Mouse (Mus musculus): ENCODE measurements around the gene Stk32c. TPM values are rescaled to one million over a fixed set of nuclear protein-coding genes. Genes with fewer than 3 reads are reported as not detected.

The Stk32c gene
- polyA plus RNA-seq, 1 experiment, result 22.6 TPM

GRCm38 (mm10) chr7:139217046-139217445 is 3.9 kb upstream of the Stk32c start:
- WGBS, result 84% methylated on average over 7 of the region's 7 CpGs
- DNase-seq, result no peak
- no peak overlapping the region for H3K27ac ChIP-seq (ENCODE audit: insufficient read depth, low read length)
- TF ChIP-seq CTCF (IDR thresholded peaks at IDR 0.05; ENCODE audit: borderline replicate concordance, insufficient read depth, low read depth, low read length) (no peak), POLR2A (IDR thresholded peaks at IDR 0.05; ENCODE audit: borderline replicate concordance, insufficient read depth, low read length) (no peak)
- no peaks in the 10 kb centered on the region for H3K27me3 ChIP-seq (ENCODE audit: control insufficient read depth, insufficient read depth, low read length)
- H3K4me3 ChIP-seq (replicated peaks; ENCODE audit: insufficient read depth, low read depth, low read length), result no peak overlapping the region
- H3K4me1 ChIP-seq (ENCODE audit: control insufficient read depth, insufficient read depth, low read length), result 0 out of 2 replicates have a peak, but pooled peaks cover 5% of the 10 kb centered on the region

GRCm38 (mm10) chr7:139216464-139216863 is 3.4 kb upstream of the Stk32c start:
- H3K27ac ChIP-seq (ENCODE audit: insufficient read depth, low read length), result no peak overlapping the region
- H3K27me3 ChIP-seq (ENCODE audit: control insufficient read depth, insufficient read depth, low read length), result no peaks in the 10 kb centered on the region
- no peak for DNase-seq
- no peak overlapping the region for H3K4me3 ChIP-seq (replicated peaks; ENCODE audit: insufficient read depth, low read depth, low read length)
- TF ChIP-seq CTCF (IDR thresholded peaks at IDR 0.05; ENCODE audit: borderline replicate concordance, insufficient read depth, low read depth, low read length) (no peak), POLR2A (IDR thresholded peaks at IDR 0.05; ENCODE audit: borderline replicate concordance, insufficient read depth, low read length) (no peak)
- WGBS, result 78% methylated on average over 9 of the region's 9 CpGs
- H3K4me1 ChIP-seq (ENCODE audit: control insufficient read depth, insufficient read depth, low read length), result 0 out of 2 replicates have a peak, but pooled peaks cover 5% of the 10 kb centered on the region

- Histone ChIP-seq H3K4me3 (replicated peaks; ENCODE audit: insufficient read depth, low read depth, low read length) (no peak overlapping the region), H3K27ac (ENCODE audit: insufficient read depth, low read length) (no peak overlapping the region), H3K27me3 (ENCODE audit: control insufficient read depth, insufficient read depth, low read length) (no peaks in the 10 kb centered on the region), H3K4me1 (ENCODE audit: control insufficient read depth, insufficient read depth, low read length) (0 out of 2 replicates have a peak, but pooled peaks cover 5% of the 10 kb centered on the region)
- 87% methylated on average over 7 of the region's 7 CpGs for WGBS
- TF ChIP-seq POLR2A (IDR thresholded peaks at IDR 0.05; ENCODE audit: borderline replicate concordance, insufficient read depth, low read length) (no peak), CTCF (IDR thresholded peaks at IDR 0.05; ENCODE audit: borderline replicate concordance, insufficient read depth, low read depth, low read length) (no peak)
- DNase-seq, result no peak
Observed at GRCm38 (mm10) chr7:139215946-139216345, 2.8 kb upstream of the Stk32c start.

- Histone ChIP-seq H3K27me3 (ENCODE audit: control insufficient read depth, insufficient read depth, low read length) (no peaks in the 10 kb centered on the region), H3K27ac (ENCODE audit: insufficient read depth, low read length) (no peak overlapping the region), H3K4me1 (ENCODE audit: control insufficient read depth, insufficient read depth, low read length) (0 out of 2 replicates have a peak, but pooled peaks cover 5% of the 10 kb centered on the region), H3K4me3 (replicated peaks; ENCODE audit: insufficient read depth, low read depth, low read length) (no peak overlapping the region)
- DNase-seq, result no peak
- WGBS, result 64% methylated on average over 1 of the region's 1 CpGs
- TF ChIP-seq POLR2A (IDR thresholded peaks at IDR 0.05; ENCODE audit: borderline replicate concordance, insufficient read depth, low read length), result no peak
- TF ChIP-seq CTCF (IDR thresholded peaks at IDR 0.05; ENCODE audit: borderline replicate concordance, insufficient read depth, low read depth, low read length), result no peak
Observed at GRCm38 (mm10) chr7:139215516-139215915, 2.4 kb upstream of the Stk32c start.

- DNase-seq, result no peak
- Histone ChIP-seq H3K27ac (ENCODE audit: insufficient read depth, low read length) (no peak overlapping the region), H3K4me3 (replicated peaks; ENCODE audit: insufficient read depth, low read depth, low read length) (no peak overlapping the region), H3K4me1 (ENCODE audit: control insufficient read depth, insufficient read depth, low read length) (0 out of 2 replicates have a peak, but pooled peaks cover 5% of the 10 kb centered on the region), H3K27me3 (ENCODE audit: control insufficient read depth, insufficient read depth, low read length) (no peaks in the 10 kb centered on the region)
- TF ChIP-seq CTCF (IDR thresholded peaks at IDR 0.05; ENCODE audit: borderline replicate concordance, insufficient read depth, low read depth, low read length) (no peak), POLR2A (IDR thresholded peaks at IDR 0.05; ENCODE audit: borderline replicate concordance, insufficient read depth, low read length) (no peak)
- 73% methylated on average over 14 of the region's 14 CpGs for WGBS
Observed at GRCm38 (mm10) chr7:139214596-139215340, 1.7 kb upstream of the Stk32c start.

GRCm38 (mm10) chr7:139214160-139214559 is 1.1 kb upstream of the Stk32c start:
- 63% methylated on average over 3 of the region's 3 CpGs for WGBS
- H3K4me3 ChIP-seq (replicated peaks; ENCODE audit: insufficient read depth, low read depth, low read length), result no peak overlapping the region
- H3K27me3 ChIP-seq (ENCODE audit: control insufficient read depth, insufficient read depth, low read length), result no peaks in the 10 kb centered on the region
- no peak for DNase-seq
- no peak overlapping the region for H3K27ac ChIP-seq (ENCODE audit: insufficient read depth, low read length)
- TF ChIP-seq POLR2A (IDR thresholded peaks at IDR 0.05; ENCODE audit: borderline replicate concordance, insufficient read depth, low read length) (no peak), CTCF (IDR thresholded peaks at IDR 0.05; ENCODE audit: borderline replicate concordance, insufficient read depth, low read depth, low read length) (no peak)
- 0 out of 2 replicates have a peak, but pooled peaks cover 2% of the 10 kb centered on the region for H3K4me1 ChIP-seq (ENCODE audit: control insufficient read depth, insufficient read depth, low read length)

- TF ChIP-seq POLR2A (IDR thresholded peaks at IDR 0.05; ENCODE audit: borderline replicate concordance, insufficient read depth, low read length) (no peak), CTCF (IDR thresholded peaks at IDR 0.05; ENCODE audit: borderline replicate concordance, insufficient read depth, low read depth, low read length) (no peak)
- no peaks in the 10 kb centered on the region for H3K27me3 ChIP-seq (ENCODE audit: control insufficient read depth, insufficient read depth, low read length)
- no peaks in the 10 kb centered on the region for H3K4me1 ChIP-seq (ENCODE audit: control insufficient read depth, insufficient read depth, low read length)
- H3K4me3 ChIP-seq (replicated peaks; ENCODE audit: insufficient read depth, low read depth, low read length), result peak overlapping the region; percentile 81
- 42% methylated on average over 3 of the region's 3 CpGs for WGBS
- no peak overlapping the region for H3K27ac ChIP-seq (ENCODE audit: insufficient read depth, low read length)
- DNase-seq, result no peak
Observed at GRCm38 (mm10) chr7:139213751-139214150, 644 bp upstream of the Stk32c start.

GRCm38 (mm10) chr7:139211761-139212160 is 1.3 kb downstream of the Stk32c start:
- Histone ChIP-seq H3K4me1 (ENCODE audit: control insufficient read depth, insufficient read depth, low read length) (no peaks in the 10 kb centered on the region), H3K27ac (ENCODE audit: insufficient read depth, low read length) (no peak overlapping the region), H3K27me3 (ENCODE audit: control insufficient read depth, insufficient read depth, low read length) (no peaks in the 10 kb centered on the region), H3K4me3 (replicated peaks; ENCODE audit: insufficient read depth, low read depth, low read length) (no peak overlapping the region)
- 93% methylated on average over 6 of the region's 6 CpGs for WGBS
- TF ChIP-seq POLR2A (IDR thresholded peaks at IDR 0.05; ENCODE audit: borderline replicate concordance, insufficient read depth, low read length), result no peak
- DNase-seq, result no peak
